Mouse (Mus musculus): ENCODE data around the gene Gpn3.

- no peak for TF ChIP-seq ZC3H11A (IDR thresholded peaks at IDR 0.05; ENCODE audit: borderline replicate concordance, low read depth, low read length)
- TF ChIP-seq MAFK (IDR thresholded peaks at IDR 0.05; ENCODE audit: insufficient read depth, low read depth, low read length): no peak
- no peak for TF ChIP-seq HCFC1 (IDR thresholded peaks at IDR 0.05; ENCODE audit: borderline replicate concordance, insufficient read depth, low read length)
- TF ChIP-seq CHD2 (IDR thresholded peaks at IDR 0.05; ENCODE audit: low read depth, low read length): no peak
- peak; percentile 71 for TF ChIP-seq ZNF384 (IDR thresholded peaks at IDR 0.05; ENCODE audit: low read depth, low read length)
Observed at GRCm38 (mm10) chr5:122391178-122391785, 19.6 kb downstream of the Gpn3 start.

Measured in ES-E14 (cell line).